Mouse (Mus musculus): ENCODE results near the gene 1700067P10Rik. TPM values are rescaled to one million over a fixed set of nuclear protein-coding genes. Genes with fewer than 3 reads are reported as not detected.

Gene 1700067P10Rik
- polyA plus RNA-seq (2014; fragmentation: Nextera tagmentation; extraction: Ambion mirVana) = not detected in 2 replicates

GRCm38 (mm10) chr17:48089019-48089418, at the start of gene 1700067P10Rik:
1700067P10Rik (plus strand) TSS chr17:48089319.
- H3K27me3 ChIP-seq (ENCODE audit: control insufficient read depth, insufficient read depth, low read length) = peaks cover under 1% of the 10 kb centered on the region; the same call in 1 of the 2 replicates
- H3K4me2 ChIP-seq (ENCODE audit: low read depth, severe bottlenecking) = no peak within 1 kb of the TSS
- H3K4me1 ChIP-seq (ENCODE audit: control insufficient read depth, insufficient read depth, low read length) = no peaks in the 10 kb centered on the region
- H3K9ac ChIP-seq (ENCODE audit: low read length) = no peak within 1 kb of the TSS
- no peak within 1 kb of the TSS; the same call in 1 of the 2 replicates for H3K27ac ChIP-seq (replicated peaks; ENCODE audit: low read depth, low read length)
- ATAC-seq (ENCODE audit: insufficient number of reproducible peaks, low FRiP score, low TSS enrichment, low read depth) (no peak), DNase-seq (ENCODE audit: low spot score) (no peak)
- no peak within 1 kb of the TSS for H3K4me3 ChIP-seq (ENCODE audit: low read depth, low read length)
- peaks cover 2% of the 10 kb centered on the region; the same call in 1 of the 2 replicates for H3K9me3 ChIP-seq (ENCODE audit: control insufficient read depth, low read length)
- H3K36me3 ChIP-seq (ENCODE audit: control insufficient read depth, insufficient read depth, low read length) = no peaks in the 10 kb centered on the region

- Histone ChIP-seq H3K4me3 (ENCODE audit: low read depth, low read length) (no peak overlapping the region), H3K27ac (replicated peaks; ENCODE audit: low read depth, low read length) (peak overlapping the region; percentile 60), H3K36me3 (ENCODE audit: control insufficient read depth, insufficient read depth, low read length) (no peaks in the 10 kb centered on the region), H3K9ac (ENCODE audit: low read length) (no peak overlapping the region), H3K4me1 (ENCODE audit: control insufficient read depth, insufficient read depth, low read length) (peaks cover 14% of the 10 kb centered on the region), H3K9me3 (ENCODE audit: control insufficient read depth, low read length) (no peaks in the 10 kb centered on the region), H3K27me3 (ENCODE audit: control insufficient read depth, insufficient read depth, low read length) (peaks cover 5% of the 10 kb centered on the region), H3K4me2 (ENCODE audit: low read depth, severe bottlenecking) (peak overlapping the region; percentile 21; the same call in 1 of the 2 replicates)
- DNase-seq (ENCODE audit: low spot score) (peak; percentile 79), ATAC-seq (ENCODE audit: insufficient number of reproducible peaks, low FRiP score, low TSS enrichment, low read depth) (peak; percentile 60; the same call in 1 of the 2 replicates)
- 4% methylated on average over 29 of the region's 29 CpGs for WGBS
Observed at GRCm38 (mm10) chr17:48041351-48042287, 47.5 kb upstream of the 1700067P10Rik start.

GRCm38 (mm10) chr17:48043154-48043880, 45.8 kb upstream of the 1700067P10Rik start:
- WGBS = 85% methylated on average over 5 of the region's 5 CpGs
- Histone ChIP-seq H3K4me2 (ENCODE audit: low read depth, severe bottlenecking) (no peak overlapping the region), H3K9ac (ENCODE audit: low read length) (no peak overlapping the region), H3K27me3 (ENCODE audit: control insufficient read depth, insufficient read depth, low read length) (no peaks in the 10 kb centered on the region), H3K36me3 (ENCODE audit: control insufficient read depth, insufficient read depth, low read length) (no peaks in the 10 kb centered on the region), H3K9me3 (ENCODE audit: control insufficient read depth, low read length) (no peaks in the 10 kb centered on the region), H3K4me3 (ENCODE audit: low read depth, low read length) (no peak overlapping the region), H3K27ac (replicated peaks; ENCODE audit: low read depth, low read length) (no peak overlapping the region), H3K4me1 (ENCODE audit: control insufficient read depth, insufficient read depth, low read length) (peaks cover 14% of the 10 kb centered on the region)
- DNase-seq (ENCODE audit: low spot score) = no peak
- ATAC-seq (ENCODE audit: insufficient number of reproducible peaks, low FRiP score, low TSS enrichment, low read depth) = no peak

GRCm38 (mm10) chr17:48045631-48046030, 43.5 kb upstream of the 1700067P10Rik start:
- H3K9me3 ChIP-seq (ENCODE audit: control insufficient read depth, low read length) = no peaks in the 10 kb centered on the region
- peaks cover 6% of the 10 kb centered on the region for H3K4me1 ChIP-seq (ENCODE audit: control insufficient read depth, insufficient read depth, low read length)
- ATAC-seq (ENCODE audit: insufficient number of reproducible peaks, low FRiP score, low TSS enrichment, low read depth) (no peak), DNase-seq (ENCODE audit: low spot score) (peak; percentile 87)
- no peak overlapping the region for H3K4me2 ChIP-seq (ENCODE audit: low read depth, severe bottlenecking)
- H3K36me3 ChIP-seq (ENCODE audit: control insufficient read depth, insufficient read depth, low read length) = no peaks in the 10 kb centered on the region
- H3K27me3 ChIP-seq (ENCODE audit: control insufficient read depth, insufficient read depth, low read length) = 0 out of 2 replicates have a peak, but pooled peaks cover 2% of the 10 kb centered on the region
- no peak overlapping the region for H3K9ac ChIP-seq (ENCODE audit: low read length)
- H3K27ac ChIP-seq (replicated peaks; ENCODE audit: low read depth, low read length) = no peak overlapping the region
- 28% methylated on average over 4 of the region's 4 CpGs for WGBS
- no peak overlapping the region for H3K4me3 ChIP-seq (ENCODE audit: low read depth, low read length)

- H3K4me1 ChIP-seq (ENCODE audit: control insufficient read depth, insufficient read depth, low read length) = no peaks in the 10 kb centered on the region
- peaks cover 15% of the 10 kb centered on the region for H3K27me3 ChIP-seq (ENCODE audit: control insufficient read depth, insufficient read depth, low read length)
- H3K27ac ChIP-seq (replicated peaks; ENCODE audit: low read depth, low read length) = no peak overlapping the region
- DNase-seq (ENCODE audit: low spot score) = no peak
- no peak overlapping the region for H3K4me2 ChIP-seq (ENCODE audit: low read depth, severe bottlenecking)
- 68% methylated on average over 5 of the region's 5 CpGs for WGBS
- no peaks in the 10 kb centered on the region for H3K36me3 ChIP-seq (ENCODE audit: control insufficient read depth, insufficient read depth, low read length)
- no peak for ATAC-seq (ENCODE audit: insufficient number of reproducible peaks, low FRiP score, low TSS enrichment, low read depth)
- no peaks in the 10 kb centered on the region for H3K9me3 ChIP-seq (ENCODE audit: control insufficient read depth, low read length)
- no peak overlapping the region for H3K4me3 ChIP-seq (ENCODE audit: low read depth, low read length)
- H3K9ac ChIP-seq (ENCODE audit: low read length) = no peak overlapping the region
Observed at GRCm38 (mm10) chr17:48051638-48052337, 37.3 kb upstream of the 1700067P10Rik start.

- no peak overlapping the region for H3K4me3 ChIP-seq (ENCODE audit: low read depth, low read length)
- peaks cover 18% of the 10 kb centered on the region for H3K27me3 ChIP-seq (ENCODE audit: control insufficient read depth, insufficient read depth, low read length)
- peaks cover 6% of the 10 kb centered on the region for H3K4me1 ChIP-seq (ENCODE audit: control insufficient read depth, insufficient read depth, low read length)
- H3K36me3 ChIP-seq (ENCODE audit: control insufficient read depth, insufficient read depth, low read length) = no peaks in the 10 kb centered on the region
- H3K27ac ChIP-seq (replicated peaks; ENCODE audit: low read depth, low read length) = no peak overlapping the region
- H3K9ac ChIP-seq (ENCODE audit: low read length) = no peak overlapping the region
- H3K9me3 ChIP-seq (ENCODE audit: control insufficient read depth, low read length) = no peaks in the 10 kb centered on the region
- H3K4me2 ChIP-seq (ENCODE audit: low read depth, severe bottlenecking) = no peak overlapping the region
- ATAC-seq (ENCODE audit: insufficient number of reproducible peaks, low FRiP score, low TSS enrichment, low read depth) (no peak), DNase-seq (ENCODE audit: low spot score) (no peak)
- 71% methylated on average over 10 of the region's 10 CpGs for WGBS
Observed at GRCm38 (mm10) chr17:48052338-48053067, 36.6 kb upstream of the 1700067P10Rik start.

GRCm38 (mm10) chr17:48053646-48054045, 35.5 kb upstream of the 1700067P10Rik start:
- Histone ChIP-seq H3K9ac (ENCODE audit: low read length) (no peak overlapping the region), H3K27me3 (ENCODE audit: control insufficient read depth, insufficient read depth, low read length) (peaks cover 23% of the 10 kb centered on the region), H3K4me3 (ENCODE audit: low read depth, low read length) (no peak overlapping the region), H3K4me1 (ENCODE audit: control insufficient read depth, insufficient read depth, low read length) (peaks cover 12% of the 10 kb centered on the region), H3K4me2 (ENCODE audit: low read depth, severe bottlenecking) (no peak overlapping the region), H3K36me3 (ENCODE audit: control insufficient read depth, insufficient read depth, low read length) (no peaks in the 10 kb centered on the region), H3K27ac (replicated peaks; ENCODE audit: low read depth, low read length) (no peak overlapping the region), H3K9me3 (ENCODE audit: control insufficient read depth, low read length) (no peaks in the 10 kb centered on the region)
- no peak for DNase-seq (ENCODE audit: low spot score)
- 70% methylated on average over 2 of the region's 2 CpGs for WGBS
- no peak for ATAC-seq (ENCODE audit: insufficient number of reproducible peaks, low FRiP score, low TSS enrichment, low read depth)

All from limb, embryonic 11.5 days (tissue).